Mouse (Mus musculus): Measurements from ENCODE around the gene Man1a.

The Man1a gene

DNA sequence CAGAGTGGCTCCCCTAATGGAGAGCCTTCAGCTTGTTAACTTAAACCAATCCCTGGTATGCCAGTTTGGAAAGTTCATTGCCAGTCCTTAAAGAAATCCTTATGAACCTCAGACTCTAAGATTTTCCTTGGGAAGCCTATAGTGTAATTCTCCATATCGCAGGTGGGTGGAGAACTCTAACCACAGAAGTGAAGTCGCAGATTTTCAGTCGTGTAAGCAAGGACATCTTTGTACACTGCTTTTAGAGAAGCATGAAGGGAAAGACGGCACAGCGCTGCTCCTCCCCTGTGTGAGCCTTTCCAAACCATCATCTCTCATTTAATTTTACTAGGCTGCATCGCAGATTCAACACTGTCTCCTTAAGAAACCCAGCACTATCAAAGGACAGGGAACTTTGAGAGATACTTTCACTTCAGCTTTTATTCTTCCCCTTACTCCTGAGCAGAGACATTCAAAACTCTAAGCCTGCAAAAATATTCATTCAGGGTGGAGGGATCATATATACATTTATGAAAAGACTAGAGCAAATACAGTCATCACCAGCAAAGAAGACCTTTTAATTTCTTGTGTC is 16.6 kb downstream of the Man1a start:
- no peak for DNase-seq

DNA sequence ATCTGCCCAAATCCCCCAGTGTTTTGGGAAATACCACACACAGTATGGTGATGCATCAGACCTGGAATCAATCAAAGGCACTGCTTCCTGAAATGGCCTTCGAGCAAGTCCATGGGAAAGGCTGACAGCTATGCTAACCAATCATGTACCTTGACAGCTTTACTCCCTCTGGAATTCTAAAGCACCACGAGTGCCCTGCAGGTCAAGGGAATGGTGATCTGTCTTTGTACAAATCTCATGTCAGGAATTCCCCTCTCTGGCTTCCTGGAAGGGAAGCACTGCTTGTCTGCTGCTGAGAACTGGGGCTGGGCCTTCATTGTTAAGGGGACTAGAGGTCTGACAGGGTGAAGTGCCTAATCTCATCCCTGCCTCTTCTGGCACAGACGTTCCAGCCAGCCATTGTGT is 17.3 kb downstream of the Man1a start:
- DNase-seq: no peak

DNA sequence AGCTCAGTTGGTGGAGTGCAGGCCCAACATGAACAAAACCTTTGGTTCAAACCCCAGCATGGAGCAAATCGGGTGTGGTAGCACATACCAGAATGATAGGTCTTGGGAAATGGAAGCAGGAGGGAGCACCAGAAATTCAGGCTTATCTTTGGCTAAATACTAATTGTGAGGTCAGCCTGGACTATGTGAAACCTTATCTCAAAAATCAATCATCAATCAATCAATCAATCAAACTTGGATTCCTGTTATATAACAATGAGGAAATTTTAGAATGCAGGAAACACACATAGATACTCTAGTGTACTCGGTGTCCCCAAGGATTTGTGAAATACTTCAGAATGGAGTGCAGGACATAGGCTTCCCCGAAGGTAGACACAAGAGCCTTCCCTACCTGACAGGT is 17.8 kb downstream of the Man1a start:
- DNase-seq: no peak

DNA sequence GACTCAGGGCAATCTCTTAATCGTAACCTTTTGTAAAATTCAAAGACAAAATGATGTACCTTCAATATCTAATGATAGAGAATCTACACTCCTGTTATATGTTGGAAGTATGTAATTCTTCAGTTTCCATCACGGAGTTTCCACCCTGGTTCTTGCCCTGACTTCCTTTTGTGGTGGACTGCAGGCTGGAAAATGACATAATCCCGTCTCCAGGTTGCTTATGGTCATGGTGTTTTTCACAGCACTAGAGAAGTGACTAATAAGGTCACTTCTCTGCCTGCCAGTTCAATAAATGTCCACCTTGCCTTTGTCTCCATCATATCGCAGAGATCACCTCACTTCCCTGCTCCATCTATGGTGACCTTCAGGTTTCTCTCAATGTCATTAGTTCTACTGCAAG is 22.2 kb downstream of the Man1a start:
- no peak for DNase-seq

DNA sequence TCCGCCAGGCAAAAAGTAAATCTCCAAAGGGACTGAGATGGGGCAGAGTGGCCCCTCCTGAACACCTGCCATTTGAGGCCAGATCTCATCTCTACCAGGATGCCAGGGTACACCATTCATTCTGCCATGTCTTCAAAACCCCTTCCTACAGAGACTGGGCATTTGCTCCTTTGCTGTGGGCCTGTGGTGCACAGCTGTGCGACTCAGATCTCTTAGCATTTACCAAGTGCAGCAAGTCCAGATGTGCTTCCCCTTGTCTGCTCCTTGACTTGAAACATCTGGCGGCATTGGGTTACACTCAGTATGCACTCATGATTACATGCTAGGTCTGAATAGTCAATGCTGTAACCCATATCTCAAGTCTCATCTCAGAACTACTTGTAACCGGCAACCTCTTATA is 28.5 kb downstream of the Man1a start:
- DNase-seq: no peak

DNA sequence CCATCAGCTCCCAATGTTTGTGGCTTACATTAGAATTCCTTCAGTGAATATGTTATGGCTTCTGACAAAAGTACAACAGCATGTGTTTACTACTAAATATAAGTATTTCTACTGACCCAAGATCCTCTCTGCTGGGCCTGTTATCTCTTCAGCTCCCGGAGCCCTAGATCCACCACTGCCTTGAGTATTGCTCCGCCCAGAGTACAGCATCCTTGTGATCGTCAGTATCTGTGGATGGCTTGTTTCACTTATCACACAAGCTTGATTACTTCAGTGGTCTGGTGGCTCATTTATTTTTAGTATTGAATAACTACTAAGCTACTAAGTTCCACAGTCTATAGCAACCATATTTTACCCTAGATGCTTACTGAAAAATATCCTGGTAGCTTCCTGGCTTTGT is 33.1 kb downstream of the Man1a start:
- DNase-seq: no peak

DNA sequence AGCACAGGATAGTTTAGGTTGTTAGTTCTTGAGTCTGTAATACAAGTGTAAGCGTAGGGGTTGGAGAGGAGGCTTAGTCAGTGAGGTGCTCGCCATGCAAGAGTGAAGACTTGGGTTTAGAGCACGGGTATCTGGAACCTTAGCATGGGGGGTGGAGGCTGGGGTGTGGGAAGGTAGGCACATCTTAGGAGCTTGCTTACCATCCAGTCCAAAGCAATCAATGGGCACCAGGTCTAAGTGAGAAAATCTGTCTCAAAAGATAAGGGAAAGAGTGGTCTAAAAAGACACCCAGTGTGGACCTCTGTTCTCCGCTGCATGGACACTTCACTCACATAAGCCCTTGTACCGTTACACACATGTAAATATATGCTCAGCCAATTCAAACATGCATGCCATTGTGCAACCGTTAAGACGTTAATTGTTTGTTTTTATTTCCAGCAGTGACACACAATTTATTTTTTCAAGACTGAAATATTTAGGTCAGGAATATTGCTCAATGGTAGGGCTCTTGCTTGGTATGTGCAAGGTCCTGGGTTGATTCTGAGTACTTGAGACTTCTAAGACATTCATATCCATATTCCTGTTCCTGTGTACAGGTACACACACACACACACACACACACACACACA is 34.1 kb downstream of the Man1a start:
- no peak for DNase-seq

DNA sequence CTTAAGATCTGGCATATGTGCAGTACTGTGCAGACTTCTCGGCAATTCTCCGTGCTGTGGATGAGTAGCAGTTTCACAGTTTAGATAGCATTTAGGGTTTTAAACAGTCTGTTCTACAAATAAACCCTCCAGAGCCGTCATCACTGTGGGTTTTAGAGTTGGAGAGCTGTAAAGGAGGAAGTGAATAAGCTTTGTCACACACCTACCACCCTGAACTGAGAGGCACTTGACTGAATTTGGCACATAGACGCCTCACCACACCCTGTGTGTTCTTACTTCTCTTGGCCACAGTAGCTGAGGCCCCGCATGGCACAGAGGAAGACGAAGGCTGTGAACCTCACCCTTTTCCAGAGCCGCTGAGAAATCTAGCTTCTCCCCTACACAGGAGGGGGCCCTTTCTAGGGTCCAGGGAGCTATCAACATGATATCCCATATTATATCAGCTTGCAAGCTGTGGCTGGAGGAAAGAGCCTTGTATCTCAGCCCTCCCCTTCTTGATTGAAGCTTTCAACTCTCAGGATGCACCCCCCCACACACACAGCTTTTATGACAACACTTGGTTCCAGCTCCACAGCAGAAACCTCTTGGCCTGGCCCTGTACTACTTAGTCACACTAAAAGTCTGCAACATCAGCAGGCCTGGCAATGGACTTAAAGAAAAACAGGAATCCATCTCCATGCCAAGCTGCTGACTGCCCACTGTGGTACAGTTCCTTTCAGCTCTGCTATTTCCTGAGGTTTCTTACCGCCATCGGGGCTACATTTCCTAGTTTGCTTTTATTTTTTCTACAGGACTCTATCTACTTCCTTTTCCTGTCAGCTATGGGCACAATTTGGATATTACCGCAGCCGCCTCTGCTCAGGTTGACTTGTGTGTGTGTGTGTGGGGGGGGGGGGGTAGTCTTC is 35.9 kb downstream of the Man1a start:
- DNase-seq: no peak

DNA sequence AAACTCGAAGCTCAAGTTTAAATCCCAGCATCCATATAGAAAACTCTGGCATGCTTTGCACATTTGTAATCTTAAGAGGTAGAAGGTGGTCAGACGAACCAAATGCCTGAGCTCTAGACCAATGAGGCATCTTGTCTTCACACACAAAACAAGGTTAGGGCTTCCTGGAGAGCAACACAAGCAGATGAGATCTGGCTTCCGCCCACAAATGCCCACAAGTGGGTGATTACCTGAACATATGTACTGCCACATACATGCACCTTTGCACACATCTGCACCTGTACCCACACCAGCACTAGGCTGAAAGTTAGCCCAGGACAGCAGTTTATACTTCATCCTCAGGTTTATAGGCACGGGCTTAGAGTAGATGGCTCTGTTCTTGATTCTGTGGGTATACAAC is 36.7 kb downstream of the Man1a start:
- DNase-seq: no peak

DNA sequence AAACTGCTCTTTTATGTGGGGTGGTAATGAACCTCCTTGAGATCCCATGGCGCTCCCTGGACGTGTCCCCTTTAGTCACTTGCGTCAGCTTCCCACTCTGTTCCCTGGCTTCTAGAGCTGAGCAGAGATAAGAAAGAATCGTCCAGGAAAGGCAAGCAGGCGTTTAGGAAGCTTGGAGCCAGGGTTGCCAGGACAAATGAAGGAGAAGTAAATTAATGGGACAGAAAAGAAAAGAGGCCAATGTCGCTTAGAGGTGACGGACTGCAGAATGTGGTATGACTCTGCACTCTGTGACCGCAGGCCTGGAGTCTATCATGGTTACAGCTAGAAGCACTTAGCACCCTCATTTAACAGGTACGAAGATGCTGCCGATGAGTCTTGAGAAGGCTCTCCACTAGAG is 37.7 kb downstream of the Man1a start:
- DNase-seq: no peak

DNA sequence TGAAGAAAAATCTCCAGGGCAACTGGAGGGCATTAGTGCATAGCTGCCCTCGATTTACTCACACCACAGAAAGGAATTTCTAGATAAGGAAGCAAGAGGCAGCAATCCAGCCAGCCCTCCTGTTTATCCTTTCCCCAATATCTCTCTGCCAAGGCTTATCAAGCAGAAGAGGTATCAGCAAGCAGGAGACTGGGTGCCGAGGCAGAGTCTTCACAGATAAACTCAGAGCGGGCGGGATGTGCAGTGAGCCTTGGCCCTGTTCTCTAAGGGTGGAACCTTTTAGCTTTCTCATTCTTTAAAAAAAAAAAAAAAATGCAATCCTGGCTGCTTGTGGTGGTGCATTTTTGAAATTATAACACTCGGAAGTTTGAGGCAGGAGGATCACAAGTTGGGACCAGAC is 38.2 kb downstream of the Man1a start:
- no peak for DNase-seq

DNA sequence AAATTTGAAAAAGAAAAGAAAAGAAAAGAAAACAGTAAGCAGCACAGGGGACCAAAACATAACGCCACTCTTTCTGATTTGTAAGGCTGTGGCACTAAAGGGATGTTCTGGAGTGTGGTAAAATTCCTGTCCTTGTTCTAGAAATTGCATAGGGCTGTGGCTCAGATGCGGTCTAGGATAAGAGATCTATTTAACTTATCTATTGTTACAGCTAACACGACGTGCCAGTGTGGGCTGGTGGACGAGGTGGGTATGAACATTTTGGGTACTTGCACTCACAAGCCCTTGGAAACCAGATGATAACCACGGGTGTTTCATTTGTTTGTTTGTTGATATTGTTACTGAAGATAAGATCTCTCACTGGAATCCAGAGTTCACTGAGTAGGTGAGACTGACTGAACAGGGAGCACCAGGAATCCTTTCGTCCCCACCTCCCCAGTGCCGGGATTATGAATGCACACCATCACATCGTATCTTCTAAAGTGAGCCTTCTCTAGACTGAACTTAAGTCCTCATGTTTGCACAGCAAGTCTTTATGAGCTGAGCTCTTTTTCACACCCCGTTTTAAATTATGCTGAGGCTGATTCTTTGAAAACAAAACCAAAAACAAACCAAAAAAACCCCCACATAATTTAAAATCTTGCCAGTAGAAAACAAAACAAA is 38.9 kb downstream of the Man1a start:
- no peak for DNase-seq

DNA sequence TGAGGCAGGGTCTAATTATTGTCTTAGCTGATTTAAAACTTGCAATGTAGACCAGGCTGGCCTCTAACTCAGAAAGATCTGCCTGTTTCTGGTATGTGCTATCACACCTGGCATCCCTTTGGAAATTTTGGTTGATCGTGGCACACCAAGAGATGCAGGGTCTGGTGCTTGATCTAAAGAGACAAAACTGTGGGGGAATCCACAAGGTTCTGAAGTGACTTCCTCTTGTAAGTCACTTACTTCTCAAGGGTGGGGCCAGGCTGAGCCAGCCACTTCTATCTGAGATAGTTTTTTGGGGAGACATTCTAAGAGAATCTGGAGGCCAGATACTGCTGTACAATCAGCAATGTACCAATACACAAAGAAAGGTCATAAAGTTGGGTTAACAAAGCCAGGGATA is 40.8 kb downstream of the Man1a start:
- no peak for DNase-seq

DNA sequence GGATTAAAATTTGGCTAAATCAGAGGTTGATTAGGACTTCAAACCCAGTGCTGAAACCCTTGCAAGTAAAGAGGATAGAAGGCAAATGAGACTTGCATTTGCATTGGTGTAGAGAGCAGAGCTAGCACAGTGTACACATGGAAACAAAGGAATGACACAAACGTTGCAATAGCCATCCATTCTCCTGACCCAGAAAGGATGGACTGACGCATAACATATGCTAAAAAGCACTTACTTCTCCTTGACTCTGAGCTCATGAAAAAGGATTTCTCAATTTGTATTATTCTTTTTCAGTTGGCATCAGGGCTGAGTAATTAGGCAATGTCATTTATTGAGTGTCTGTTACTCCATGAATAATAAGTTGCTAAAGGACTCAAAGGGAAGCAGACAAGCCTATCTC is 41.6 kb downstream of the Man1a start:
- no peak for DNase-seq

DNA sequence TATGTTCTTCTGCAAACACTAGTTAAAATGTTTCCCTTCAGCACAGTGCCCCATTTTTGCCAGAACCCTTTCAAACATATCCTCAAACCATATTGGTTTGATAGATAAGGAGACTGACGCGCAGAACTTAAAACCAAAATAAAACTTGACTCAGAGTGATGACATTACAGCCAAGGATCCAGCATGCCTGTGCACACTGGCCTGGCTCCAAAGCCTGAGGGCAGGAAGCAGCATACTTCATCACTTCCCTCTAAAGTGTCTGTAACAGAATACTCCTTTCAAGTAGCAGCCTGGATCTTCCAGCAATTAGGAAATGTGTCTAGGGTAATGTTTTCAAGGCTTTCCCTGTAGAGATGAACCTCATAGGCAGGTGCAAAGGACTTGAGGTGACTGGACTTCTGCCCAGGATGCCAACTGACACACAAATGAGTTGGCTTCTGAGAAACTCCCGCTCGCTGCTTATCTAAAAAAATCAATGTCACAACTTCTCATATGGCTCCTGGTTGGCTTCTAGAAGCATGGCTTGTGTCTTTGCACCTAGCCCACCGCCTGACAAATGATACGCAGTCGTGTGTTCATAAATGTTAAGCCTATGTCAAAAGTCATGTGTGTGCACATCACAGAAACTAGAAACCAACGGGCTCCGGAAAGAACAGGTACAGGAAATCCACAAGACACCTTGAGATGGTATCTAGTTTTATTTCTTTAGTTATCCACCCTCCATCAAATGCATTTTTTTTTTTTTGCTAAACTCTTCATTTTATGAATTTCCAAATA is 43.9 kb downstream of the Man1a start:
- DNase-seq: peak; percentile 20

DNA sequence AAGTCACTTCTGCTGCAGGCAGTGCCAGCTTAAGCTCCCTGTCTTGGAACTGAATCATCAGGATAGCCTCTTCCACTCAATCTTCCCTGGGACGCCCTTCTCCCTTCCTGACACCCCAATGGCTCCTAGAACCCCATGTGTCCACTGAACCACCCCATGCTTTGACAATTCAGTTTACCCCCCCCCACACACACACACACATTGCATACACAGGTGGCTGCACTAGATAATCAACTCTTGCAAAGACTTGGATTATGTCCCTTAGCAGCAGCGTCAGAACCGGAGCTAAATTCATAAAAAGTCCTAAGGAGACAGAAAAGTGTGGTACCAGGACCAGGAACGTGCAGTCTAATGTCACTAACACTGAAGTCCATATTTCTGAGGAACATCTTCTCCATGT is 47.5 kb downstream of the Man1a start:
- no peak for DNase-seq

DNA sequence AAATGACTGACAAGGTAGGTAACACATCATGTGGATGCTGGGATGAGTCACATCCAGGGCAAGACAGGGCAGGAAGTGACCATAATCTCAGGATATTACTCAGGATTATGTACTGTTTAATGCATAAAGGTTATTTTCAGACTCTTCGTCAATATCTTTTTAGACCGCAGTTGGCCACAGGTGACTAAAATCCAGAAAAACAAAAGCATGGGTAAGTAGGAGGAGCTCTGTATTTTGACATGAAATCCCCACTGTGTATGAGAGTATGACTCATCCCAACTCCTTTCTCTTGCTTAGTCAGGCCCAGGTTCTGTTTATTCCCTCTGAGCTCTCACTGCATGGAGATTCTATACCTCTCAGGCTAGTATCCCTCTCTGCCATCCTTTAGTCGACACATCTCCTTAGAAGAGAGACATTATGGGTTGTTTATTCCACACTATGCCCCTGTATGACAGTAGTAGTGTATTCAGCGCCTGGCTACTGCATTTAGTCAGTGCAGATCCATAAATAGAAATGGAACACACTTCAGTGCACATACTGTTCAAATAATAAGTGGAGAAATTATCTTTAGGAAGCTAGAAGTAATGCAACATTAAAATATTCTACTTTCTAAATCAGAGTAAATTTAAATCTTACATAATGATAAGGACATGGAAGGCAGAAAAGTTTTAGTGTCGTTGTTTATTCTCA is 49.5 kb downstream of the Man1a start:
- no peak for DNase-seq

DNA sequence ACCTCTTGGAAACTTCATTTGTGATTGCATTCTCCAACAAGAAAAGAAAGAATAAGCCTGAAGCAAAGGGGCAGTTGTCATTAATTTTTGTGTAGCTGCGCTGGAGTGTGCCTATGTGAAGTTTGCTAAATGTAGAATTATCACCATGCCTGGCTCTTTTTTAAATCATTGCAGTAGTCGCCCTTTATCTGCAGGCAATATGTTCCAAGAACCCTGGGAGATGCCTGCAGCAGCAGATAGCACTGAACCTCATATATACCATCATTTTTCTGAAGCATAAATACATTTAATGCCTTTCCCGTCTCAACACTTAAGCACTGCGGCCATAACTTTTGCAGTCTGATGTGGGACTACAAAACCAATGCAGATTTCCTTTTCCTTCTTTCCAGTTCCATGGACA is 50.3 kb downstream of the Man1a start:
- DNase-seq: no peak

DNA sequence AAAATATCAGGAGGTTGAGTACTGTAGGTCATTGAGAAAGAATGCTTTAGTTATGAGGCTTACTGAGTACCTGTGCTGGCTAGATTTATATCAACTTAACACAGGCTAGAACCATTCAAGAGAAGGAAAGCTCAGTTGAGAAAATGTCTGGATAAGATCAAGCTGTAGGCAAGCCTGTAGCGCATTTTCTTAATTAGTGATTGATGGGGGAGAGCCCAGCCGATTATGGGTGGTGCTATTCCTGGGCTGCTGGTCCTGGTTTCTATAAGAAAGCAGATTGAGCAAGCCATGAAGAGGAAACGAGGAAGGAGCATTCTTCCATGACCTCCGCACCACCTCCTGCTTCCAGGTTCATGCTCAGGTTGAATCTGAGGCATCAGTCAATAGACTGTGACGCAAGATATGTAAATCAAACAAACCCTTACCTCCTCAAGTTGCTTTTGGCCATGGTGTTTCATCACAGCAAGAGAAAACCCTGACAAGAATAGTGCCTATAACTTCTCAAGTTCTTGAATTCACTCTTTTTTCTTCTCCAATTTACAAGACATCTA is 58.4 kb downstream of the Man1a start:
- no peak for DNase-seq

DNA sequence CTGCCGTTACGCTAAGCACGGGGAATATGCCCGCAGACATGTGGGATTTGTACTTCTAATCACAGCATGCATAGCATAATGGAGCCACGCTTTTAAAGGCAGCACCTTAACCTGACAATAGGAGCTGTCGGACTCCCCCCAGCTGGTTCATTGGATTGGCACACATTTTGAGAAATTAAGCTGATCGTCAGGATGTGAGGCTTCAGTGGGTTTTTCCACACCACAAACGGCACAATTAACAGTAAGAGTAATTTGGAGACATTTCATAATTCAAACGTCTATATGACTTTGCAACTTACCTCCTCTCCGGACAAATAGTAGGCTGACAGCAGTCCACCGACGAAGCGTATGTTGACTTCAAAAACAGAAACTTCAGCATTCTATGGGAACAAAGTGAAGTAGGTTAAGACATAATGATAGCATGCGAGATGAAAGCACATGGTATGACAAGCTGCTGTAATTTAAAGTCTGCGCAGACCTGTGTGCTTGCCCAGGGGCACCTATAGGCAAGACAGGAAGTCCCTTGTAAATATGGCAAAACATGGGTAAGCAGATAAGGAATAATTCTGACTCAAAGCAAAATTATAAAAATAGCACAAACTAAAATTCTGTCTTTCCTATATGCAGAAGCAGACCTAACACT is 62.2 kb downstream of the Man1a start:
- DNase-seq: no peak

DNA sequence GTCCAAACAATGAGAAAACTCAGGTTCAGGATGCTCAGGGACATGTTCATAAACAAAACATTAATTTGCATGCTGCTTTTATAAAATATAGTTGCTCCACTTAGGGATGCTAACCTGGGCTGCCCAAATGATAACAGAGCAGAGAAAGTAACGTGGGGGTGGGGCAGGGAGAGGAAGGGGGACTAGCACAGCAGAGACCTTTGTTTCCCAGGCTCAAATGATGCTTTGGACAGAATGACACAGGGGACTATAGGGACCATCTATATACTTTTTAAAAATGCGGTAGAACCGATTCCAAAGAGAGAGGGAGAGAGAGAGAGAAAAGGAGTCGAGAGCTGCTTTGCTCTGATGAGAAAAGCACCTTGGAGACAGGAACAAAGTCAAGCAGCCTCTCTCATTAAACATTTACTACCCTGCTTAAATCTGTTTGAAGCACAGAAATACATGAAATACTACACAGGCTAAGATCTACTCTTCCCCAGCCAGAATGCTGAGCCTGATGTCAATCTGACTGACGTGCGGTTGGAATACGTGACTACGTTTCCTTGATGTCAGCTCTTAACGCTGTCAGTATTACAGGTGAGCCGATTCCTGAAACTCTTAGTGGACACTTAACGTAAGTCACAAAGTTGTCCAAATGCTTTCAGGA is 63.1 kb downstream of the Man1a start:
- DNase-seq: no peak

All from kidney, adult 18-20 months (tissue).